Mouse (Mus musculus): ENCODE results near the gene Arid3b.

Arid3b gene

DNA sequence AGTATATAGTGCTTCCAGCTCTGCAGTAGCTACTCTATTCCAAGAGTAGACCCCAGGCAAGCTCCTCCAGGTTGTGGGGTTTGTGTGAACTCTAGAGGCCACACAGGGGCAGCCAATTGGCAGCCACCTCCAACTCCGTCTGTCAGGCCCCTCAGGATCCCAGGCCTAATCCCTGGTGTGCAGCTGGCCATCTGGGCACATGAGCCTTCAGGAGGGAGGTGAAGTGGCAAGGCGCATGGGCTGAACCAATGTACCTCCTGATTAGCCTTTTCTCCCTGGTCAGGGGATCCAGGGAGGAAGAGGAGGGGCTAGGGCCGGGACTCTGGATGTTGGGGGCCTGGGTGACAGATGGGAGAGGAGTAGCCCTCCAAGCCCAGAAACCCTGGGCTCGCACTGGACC lies 60.9 kb downstream of the Arid3b start:
- no peak for DNase-seq (ENCODE audit: low spot score)

DNA sequence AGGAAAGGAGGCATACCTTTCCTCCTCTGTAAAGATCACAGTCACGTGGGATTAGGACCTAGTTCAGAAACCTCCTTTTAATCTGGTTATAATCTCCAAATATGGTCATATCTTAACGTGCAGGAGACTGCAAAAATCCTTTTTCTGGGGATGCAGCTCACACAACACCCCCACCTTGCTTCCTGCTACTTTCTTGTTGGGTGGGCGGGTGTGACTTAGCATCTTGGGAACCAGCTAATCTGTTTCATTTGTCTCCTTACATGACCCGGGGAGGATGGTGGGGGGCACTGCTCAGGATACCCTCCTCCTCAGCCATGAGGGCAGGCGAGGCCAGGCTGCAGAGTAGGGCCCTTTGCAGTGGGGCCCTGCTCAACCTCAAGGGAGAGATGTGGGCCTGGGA lies 61.6 kb downstream of the Arid3b start:
- no peak for DNase-seq (ENCODE audit: low spot score)

DNA sequence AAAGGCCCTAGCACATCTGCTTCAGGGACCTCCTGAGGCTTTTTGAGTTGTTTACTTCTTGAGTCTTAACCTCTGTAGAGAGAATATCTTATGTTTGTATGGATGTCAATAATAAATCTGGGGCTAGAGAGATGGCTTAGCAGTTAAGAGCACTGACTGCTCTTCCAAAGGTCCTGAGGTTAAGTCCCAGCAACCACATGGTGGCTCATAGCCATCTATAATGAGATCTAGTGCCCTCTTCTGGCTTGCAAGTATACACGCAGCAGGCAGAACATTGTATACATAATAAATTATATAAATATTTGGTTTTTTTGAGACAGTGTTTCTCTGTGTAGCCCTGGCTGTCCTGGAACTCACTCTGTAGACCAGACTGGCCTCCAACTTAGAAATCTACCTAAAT lies 62.4 kb downstream of the Arid3b start:
- DNase-seq (ENCODE audit: low spot score) = no peak

DNA sequence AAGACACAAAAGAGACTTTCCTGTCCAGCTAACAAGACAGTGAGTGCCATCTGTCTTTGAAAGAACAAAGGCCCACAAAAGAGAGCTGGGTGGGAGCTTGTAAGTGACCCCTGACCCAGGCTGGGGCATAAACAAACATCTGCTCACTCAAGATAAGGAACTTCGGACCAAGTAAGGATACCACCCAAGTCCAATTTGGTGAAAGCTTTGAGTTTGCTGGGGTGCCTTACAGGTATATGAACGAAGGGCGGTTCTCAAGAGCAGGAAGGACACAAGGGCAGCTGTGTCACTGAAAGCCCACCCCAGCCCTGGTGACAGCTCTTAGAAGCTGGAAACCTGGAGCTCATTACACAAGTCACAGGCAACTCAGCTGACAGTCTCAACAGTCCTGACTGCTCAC lies 62.8 kb downstream of the Arid3b start:
- no peak for DNase-seq (ENCODE audit: low spot score)

DNA sequence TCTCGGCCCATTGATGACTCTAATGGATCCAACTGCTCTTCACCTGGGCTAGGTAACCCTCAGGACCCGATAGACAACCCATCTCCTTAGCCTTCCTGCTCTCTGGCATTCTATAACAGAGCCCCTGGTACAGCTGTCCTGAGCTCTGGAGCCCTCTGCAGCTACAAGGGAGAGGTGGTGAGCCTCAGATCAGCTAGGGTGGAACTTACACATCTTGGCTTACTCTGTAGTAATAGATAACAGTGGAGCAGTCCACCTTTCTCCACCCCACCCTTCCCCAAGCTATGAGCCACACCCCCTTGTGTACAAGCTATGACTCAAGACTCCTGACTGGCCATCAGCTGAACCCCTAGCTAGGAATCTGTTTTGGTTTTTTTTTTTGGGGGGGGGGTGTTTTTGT lies 65.8 kb downstream of the Arid3b start:
- no peak for DNase-seq (ENCODE audit: low spot score)

DNA sequence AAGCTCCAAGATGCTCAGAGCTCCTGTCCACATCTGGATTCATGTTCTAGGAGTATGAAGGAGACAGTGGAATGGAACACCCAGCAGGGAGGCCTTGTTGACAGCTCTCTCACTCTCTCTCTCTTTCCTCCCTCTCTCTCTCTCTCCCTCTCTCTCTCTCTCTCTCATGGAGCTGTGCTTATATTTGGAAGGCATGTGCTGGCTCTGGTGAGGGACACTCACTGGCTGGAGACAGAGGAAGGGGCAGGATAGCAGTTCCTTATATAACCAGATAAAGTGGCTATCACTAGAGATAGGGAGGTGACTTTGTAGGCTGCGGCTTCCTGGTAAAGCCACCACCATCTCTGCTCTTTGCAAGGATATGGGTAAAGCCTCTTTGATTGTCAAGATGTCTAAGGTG lies 66.4 kb downstream of the Arid3b start:
- no peak for DNase-seq (ENCODE audit: low spot score)

DNA sequence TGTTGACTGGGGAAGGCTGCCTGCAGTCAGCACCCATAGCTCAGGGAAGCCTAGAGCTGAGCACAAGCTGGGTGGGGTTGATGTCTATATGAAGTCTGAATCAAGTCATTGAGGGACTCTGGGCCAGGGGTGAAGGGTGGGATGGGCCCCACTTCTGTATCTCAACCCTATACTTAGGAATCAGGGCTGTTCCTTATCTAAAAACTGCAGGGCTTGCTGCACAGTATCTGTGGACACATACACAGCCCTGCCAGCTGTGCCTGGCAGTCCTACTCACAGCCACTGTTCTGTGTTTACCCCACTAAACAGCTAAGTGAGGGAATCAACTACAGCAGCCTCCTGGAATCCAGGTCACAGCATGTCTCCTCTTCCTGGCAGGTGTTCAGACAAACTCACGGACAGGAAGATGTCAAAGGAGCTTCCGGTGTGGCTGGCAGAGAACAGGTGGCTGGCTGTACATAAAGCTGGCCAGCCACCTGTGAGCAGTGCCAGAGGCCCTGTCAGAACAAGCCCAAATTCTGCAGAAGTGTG lies 67.0 kb downstream of the Arid3b start:
- DNase-seq (ENCODE audit: low spot score) = no peak

DNA sequence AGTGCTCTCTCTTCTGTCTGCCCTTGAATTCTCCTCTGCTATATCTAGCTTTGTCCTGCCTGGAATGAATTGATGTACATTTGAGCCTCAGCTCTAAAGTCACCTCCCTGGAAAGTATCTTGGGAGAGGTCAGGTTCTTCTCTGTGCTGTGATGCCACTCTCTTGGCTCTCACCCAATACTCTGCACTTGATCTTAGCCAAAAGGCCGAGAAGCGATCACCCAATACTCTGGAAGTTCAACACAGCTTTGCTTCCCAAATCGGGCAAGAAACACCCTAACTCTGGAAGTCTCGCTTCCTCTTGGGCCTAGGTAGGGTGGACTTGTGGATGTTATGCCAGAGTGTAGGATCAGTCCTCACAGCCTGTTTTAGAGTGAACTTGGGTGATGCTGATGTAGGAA lies 69.4 kb downstream of the Arid3b start:
- no peak for DNase-seq (ENCODE audit: low spot score)

DNA sequence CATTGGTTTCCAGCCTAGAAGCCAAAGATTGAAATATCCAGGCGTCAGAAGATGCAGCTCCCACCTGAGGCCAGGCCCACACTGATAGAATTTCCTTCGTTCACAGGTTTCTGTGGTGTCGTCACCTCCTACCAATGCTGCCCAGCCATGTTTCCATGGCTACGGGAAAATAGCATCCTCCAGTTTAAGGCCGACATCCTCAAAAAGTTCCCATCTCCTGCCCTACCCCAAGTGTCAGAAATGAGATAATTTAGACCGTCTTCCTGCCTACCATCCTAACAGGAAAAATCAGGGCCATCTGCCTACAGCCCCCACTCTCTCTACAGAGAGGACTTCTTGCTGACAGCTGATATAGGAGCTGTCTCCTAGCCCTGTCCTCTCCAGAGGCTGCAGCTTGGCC lies 70.2 kb downstream of the Arid3b start:
- DNase-seq (ENCODE audit: low spot score) = no peak

DNA sequence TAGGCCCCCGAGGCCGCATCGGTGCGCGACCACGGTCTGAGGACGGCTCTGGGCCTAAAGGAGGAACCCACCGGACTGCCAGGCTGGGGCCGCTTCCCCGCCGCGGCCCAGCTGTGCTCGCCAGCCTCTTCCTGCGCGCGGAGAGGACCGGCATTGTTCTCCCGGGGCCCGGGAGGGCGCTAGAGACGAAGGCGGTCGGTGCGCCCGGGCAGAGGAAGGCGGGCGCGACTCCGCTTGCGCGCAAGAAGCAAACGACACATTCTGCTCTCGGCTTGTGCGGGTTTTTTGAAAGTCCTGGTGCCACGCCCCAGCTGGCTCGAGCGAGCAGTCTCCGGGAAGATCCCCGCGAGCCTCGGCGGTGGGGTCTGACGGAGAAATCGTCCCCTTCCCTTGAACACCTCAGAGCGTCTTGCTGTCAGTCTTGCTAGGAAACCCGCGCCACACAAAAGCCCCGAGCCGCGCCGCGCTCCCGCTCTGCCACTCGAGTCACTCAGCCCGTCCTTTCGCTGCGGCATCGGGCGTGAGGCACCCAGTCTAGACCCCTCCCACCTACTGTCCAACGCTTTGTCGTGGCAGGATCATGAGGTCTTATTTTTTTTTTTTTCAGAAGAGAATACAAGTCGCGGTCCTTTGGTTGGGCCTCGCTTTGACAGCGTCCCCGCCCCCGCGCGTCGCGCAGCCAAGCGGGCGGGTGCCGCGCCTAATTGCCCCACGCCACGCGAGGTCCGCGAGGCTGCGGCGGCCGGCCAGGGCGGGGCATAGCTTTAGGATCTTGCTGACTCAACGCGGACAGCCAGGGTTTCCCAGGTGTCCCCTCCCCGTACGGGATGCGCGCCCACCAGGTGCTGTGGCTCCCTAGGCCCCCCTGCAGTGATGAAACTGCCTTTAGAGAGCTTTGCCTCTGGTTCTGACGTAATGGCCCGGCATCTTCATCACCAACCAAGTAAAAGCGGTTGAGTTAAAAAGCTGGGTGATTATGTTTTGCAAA lies 70.9 kb downstream of the Arid3b start, which contains the start of gene Clk3:
TSS of gene Clk3 (minus strand) at position 497 of the 988 bp plus-strand sequence.
- no peak for DNase-seq (ENCODE audit: low spot score)

DNA sequence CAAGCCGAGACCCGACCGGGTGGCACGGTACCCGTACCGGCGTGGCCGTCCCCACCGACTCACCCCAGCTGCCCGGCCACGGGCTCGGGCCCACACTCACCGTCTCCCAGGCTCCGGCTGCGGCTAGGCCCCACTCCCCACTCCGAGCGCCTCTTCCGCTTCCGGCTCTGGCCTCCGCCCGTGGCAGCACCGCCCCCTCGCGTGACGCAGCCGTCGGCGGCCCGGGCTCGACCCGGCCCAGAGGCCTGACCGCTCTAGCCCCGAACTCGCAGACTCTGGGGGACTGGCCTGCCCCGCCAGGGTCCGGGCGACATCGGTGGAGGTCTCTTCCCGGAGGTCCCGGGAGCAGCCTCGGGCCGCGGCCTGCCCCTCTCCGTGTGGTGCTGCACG lies 71.6 kb downstream of the Arid3b start:
- no peak for DNase-seq (ENCODE audit: low spot score)

DNA sequence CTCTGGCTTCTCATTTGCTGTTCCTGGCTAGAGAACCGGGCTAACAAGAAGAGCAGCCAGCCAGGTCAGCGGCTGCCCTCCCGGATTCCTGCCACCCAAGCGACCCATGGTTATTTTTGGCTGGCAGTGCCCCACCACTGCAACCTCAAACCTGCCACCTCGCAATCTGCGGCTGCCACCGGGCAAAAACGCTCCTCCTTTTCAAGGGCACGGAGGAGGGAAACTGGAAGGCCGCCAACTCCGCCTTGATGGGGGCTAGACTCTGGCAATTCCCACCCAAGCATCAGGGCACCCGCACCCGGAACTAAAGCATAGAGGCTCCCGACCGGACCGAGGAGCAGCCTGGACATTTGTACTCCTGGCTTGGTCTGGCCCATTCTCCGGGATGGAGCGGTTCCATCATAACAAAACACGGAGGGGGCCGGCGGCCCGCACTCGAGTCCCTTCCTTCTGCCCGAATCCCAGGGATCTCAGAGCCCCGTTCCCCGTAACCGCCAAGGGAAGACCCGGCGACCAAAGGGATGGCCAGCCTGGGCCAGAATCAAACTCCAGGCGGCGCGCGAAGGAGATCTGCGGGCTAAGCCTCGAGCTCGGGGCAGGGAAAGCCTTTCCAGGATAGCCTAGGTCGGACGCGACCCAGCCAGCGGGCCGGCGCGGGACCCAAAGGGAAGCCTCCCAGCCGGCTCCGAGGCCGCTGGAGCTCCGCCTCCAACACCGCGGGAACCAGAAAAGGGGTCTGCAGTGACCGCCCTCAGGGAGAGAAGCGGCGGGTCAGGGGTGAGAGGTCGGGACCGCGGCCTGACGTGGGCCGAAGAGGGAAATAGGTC lies 72.2 kb downstream of the Arid3b start:
- no peak for DNase-seq (ENCODE audit: low spot score)

DNA sequence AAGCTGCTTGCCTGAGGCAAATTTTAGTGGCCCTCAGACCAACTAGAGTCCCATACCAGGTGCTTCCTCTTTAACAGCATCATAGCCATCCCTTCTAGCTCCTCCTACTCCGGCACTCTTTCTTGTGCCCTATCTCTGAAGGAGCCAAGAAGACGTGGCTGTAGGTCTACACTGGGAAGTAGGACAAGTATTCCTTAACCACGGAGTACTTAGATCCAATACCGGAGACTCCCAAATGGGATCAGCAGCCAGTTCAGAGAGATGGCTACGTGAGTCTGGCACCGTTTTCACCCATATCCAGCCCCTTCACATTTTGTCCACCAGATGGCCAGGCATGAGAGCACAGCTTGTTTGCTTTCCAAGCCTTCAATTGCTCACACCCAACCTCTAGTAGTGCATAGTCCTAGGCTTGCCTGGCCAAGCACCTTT lies 74.0 kb downstream of the Arid3b start:
- no peak for DNase-seq (ENCODE audit: low spot score)

DNA sequence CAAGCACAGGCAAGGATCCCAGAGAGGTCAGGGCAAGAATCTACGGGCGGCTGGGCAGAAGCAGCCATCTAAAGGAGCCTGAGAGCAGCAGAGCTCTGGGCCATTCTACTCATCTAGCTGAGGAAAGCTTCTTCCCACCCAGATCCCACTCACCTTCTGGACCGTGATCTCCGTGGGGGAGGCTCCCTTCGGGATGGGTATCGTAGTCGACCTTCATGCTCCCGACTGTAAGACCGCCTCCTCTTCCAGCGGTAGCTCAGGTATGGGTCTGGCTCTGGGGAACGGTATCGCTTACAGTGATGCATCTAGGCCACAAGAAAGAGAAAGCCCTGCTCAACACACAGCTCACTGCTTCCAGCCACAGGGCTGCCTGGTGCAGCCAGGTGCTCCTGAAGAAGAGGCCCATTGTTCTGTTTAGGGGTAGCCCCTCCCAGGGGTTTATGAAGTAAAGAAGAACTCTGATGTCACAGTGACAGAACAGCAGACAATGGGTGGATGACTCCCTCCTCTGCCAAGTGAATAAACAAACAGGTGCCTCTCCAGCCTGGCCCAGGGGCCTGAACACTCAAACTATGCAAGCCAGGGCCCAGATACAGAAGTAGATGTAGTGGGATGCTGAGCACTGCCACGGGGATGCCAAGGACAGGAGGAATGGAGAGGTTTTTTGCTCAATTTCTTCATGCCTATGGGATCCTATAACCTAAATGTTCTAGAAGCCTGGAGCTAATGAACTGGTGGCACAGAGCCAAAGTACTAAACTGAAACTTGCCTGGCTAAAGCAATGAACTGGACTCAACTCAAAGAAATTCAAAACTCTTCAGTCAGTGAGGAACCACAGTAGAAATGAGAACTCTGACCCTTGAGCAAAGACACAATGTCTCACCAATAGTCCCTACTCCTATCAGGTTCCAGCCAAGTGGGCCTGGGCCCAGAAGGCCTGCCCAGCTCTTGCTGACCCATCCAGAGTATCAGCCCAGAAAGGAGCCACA lies 74.7 kb downstream of the Arid3b start:
- DNase-seq (ENCODE audit: low spot score) = no peak

DNA sequence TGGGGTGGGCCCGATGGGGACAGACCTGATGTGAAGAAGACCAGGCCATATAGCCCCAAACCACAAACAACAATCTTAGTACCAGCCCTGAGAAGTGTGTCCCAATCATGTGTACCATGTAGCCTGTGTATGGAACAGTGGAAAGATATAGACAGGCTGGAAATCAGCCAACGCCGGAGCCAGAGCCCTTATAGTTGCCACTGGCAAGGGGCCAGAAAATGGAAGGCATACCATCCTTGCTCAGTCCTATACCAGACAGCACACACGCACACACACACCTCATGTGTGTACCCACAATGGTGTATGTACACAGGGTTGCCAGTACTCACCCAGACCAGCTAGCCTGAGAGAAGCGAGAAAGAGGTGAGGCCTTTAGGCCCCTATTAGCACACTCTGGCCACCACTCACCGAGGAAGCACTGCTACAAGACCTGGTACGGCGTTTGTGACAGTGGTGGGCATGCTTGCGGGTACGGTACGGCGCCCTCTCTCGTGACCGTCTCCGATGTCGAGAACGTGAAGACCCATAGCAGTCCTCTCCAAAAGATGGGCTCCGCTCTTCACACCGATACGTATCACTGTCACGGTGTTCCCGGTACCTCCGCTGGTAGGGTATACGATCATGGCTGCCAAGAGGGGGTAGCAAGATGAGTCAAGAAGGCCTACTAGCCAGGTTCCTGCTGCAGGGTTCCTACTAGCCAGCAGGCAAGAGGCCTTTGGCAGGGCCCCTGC lies 76.0 kb downstream of the Arid3b start:
- no peak for DNase-seq (ENCODE audit: low spot score)

DNA sequence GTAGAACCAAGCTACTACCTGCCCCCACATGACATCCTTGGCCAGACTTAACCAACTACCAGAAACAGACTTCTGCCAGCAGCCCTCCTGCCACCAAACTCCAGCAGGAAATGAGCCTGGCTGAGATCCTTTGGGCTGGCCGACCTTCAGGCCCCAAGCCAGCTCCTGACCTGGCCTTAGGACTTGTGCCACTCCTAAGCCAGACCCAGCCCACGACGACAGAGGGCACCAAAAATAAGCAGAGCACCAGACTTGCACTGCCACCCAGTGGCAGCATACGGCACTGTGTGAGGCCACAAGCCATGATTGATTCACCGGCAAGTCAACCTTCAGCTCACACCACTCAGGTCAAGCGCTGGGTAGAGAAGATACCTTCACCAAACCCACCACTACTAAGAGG lies 77.3 kb downstream of the Arid3b start:
- no peak for DNase-seq (ENCODE audit: low spot score)

DNA sequence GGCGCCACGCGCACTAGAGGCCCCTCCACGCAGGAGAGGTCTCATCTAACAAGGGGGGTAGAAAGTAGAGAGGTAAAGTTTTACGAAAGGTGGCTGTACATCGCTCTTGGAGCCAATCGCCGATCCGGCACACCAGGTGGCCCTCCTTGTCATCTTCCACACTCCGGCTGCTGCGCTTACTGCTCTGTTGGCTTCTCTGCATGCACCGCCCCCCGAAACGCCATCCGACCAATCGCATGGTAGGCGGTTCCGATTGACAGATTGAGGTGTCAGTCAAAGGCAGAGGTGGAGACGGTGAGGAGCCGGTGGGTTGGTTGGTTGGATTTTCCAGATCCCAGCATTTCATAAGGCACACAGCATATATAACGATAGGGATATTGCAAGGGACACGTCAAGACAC lies 78.1 kb downstream of the Arid3b start:
- DNase-seq (ENCODE audit: low spot score) = no peak

DNA sequence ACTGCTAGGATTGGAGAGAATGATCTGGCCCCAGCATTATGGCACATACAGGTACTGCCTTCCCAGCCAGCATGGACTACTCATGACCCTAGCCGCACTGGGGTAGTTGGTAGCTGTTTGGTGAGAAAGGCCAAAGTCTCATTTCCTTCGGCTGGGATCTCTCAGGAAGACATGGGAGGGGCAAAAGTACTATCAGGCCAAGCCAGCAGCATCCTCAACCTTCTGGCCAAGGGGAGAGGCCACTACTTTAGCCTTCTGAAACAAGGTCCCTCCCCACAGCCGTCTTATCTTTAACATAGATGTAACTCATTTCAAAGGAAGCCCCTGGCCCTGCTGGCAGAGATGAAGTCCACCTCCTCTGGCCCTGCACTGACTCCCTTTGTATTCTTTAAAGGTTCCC lies 79.0 kb downstream of the Arid3b start:
- DNase-seq (ENCODE audit: low spot score) = no peak

DNA sequence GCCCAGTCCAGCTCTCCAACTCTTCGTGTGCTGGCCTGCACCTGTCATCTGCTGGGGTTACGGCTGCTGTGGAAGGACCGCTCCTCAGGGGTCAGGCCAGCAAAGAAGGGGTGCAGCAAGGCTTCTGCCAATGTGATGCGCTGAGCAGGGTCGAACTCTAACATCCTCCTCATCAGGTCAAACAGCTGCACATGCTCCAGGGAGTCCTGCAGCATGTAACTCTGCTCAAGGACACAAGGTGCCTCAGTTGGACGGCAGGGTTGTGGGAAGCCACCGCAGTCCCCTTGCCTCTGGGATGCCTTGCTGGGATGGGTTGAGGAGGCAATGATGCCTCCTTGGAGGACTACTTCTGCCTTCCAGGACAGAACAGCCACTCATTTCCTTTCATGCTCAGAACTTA lies 85.7 kb downstream of the Arid3b start:
- DNase-seq (ENCODE audit: low spot score) = no peak

DNA sequence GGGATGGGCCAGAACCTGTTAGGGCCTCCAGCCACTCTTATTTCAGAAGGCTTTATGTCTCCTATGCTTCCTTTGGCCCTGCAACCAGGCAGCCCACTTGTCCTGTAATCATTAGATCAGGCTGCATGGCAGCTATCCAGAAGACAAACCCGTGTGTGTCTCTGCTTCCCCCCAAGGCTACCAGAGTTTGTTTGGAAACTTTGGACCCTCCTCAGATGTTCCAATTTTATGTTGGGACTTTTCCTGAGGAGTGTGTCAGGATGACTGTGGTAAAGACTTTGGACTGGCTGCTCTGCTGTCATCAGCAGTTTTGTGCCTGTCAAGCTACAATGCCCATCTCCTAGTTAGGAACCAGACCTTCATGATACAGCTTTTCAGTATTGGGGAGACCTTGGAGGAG lies 87.8 kb downstream of the Arid3b start:
- DNase-seq (ENCODE audit: low spot score) = no peak

DNA sequence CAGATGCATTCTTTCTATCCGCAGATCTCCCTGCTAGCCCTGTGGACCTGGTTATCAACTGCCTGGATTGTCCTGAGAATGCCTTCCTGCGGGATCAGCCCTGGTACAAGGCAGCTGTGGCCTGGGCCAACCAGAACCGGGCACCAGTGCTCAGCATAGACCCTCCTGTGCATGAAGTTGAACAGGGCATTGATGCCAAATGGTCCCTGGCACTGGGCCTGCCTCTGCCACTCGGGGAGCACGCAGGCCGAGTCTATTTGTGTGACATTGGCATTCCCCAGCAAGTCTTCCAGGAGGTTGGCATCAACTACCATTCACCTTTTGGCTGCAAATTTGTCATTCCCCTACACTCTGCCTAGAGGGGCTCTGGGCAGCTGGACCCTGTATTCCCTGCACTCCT lies 88.5 kb downstream of the Arid3b start:
- DNase-seq (ENCODE audit: low spot score) = no peak
